Mouse (Mus musculus): ENCODE data around the gene Sec62. TPM values are rescaled to one million over a fixed set of nuclear protein-coding genes. Genes with fewer than 3 reads are reported as not detected.

Sec62 gene
- polyA plus RNA-seq (2012; rRNA removed; ENCODE audit: low replicate concordance) = 20.2 and 20.5 TPM in 2 replicates

DNA sequence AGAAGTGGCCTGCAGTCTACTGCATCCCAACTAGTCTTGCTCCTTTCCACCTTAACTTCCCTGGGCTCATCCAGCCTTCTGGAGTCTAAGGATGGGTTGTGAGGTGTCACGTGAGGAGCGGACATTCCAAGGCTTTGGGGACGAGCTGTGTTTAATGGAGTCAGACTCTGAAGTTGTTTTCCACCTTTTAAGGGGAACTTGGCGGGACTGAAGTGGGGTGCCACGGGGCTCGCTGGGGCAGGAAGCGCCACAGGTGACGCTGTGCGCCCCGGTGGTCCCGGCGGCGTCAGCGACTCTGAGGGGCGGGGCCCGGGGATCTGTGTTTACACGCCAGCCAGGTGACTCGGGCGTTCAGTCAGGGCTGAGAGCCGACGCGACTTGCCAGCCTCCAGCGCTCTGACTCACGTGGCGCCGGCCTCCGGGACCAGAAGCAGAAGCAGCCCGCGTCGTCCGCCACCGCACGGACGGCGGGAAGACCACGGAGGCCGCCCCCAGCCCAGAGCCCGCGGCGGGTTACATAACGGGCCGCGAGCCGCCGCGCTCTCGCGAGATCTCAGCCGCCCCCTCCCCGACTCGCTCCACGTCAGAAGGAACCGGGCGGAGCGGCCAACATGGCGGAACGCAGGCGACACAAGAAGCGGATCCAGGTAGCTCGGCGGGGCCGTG lies at the start of gene Sec62:
TSS of gene Sec62 (plus strand) at position 139 of the 666 bp plus-strand sequence.

DNA sequence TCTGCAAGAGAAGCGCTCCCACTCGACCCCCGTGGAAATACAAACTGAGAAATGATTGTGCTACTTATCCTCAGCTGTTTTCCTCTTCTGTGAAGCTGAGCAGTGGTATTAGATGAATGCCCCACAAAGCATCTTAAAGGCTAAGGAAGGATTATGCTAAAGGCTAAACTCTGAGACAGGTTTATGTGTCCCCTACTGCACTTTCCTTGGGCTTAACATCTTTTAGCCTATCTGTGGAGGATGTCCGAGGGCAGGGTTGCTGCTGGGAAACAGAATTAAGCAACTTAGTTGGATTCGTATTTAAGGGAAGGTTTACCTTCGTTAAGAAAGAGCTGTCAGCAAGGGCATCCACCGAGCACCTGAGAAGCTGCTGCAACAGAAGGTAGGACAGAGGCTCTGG lies 46.7 kb upstream of the Sec62 start, which contains the start of gene Samd7:
TSS of gene Samd7 (plus strand) at position 288 of the 400 bp plus-strand sequence.

DNA sequence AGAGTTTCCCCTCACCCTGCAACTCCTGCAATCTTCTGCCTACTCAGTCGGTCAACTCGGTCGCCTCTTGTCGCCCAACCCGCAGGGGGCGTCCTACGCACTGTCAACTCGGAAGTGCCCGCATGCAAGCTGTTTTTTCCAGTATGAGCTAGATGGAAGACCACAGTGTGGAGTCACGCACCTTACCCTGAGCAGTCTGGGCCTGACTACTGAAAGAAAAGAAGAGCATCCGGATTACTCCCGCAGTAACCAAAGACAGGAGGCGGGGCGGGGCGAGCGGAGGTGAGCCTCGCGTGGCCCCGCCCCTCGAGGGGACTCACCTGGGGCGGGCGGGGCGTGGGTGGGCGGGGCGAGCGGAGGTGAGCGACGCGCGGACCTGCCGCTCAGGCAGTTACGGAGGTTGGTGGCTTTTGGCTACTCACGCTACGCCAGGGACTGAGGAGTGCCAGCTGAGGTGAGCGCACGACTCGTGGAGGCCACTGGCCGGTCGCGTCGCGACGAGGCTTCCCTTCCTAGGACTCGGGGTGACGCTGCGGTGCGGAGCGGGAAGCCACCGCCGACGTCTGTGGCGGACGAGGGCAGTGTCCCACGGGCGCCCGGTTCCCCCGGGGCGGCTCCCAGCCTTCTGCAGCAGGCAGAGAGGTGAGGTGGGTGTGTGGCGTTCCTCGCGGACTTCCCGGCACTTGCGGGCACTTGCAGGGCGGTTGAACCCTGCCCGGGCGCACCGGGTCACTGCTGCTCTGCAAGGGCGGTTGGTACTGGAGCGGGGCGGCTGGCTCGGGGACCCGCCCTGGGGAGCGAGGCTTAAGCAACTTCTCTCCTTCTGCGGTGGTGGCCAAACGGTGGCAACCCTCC lies 63.2 kb downstream of the Sec62 start, which contains the start of gene Gpr160:
TSS of gene Gpr160 (plus strand) at position 347 of the 855 bp plus-strand sequence.

Other genes starting within 250 kb of the Sec62 start
- gene Mecom, start 244.9 kb upstream of the Sec62 start, polyA plus RNA-seq (2012; rRNA removed; ENCODE audit: low replicate concordance) = 9.3 and 28.9 TPM in 2 replicates
- gene Actrt3, start 192.9 kb upstream of the Sec62 start, polyA plus RNA-seq (2012; rRNA removed; ENCODE audit: low replicate concordance) = not detected in 2 replicates
- gene Mynn, start 190.8 kb upstream of the Sec62 start, polyA plus RNA-seq (2012; rRNA removed; ENCODE audit: low replicate concordance) = 5.6 and 13.6 TPM in 2 replicates
- gene Lrriq4, start 148.4 kb upstream of the Sec62 start, polyA plus RNA-seq (2012; rRNA removed; ENCODE audit: low replicate concordance) = not detected in 2 replicates
- gene Lrrc34, start 145.0 kb upstream of the Sec62 start, polyA plus RNA-seq (2012; rRNA removed; ENCODE audit: low replicate concordance) = 0.14 TPM in 1 of 2 replicates, not detected in the other
- gene Lrrc31, start 93.0 kb upstream of the Sec62 start, polyA plus RNA-seq (2012; rRNA removed; ENCODE audit: low replicate concordance) = 14.7 TPM in 1 of 2 replicates, not detected in the other
- not detected in 2 replicates for gene Samd7, start 46.6 kb upstream of the Sec62 start, polyA plus RNA-seq (2012; rRNA removed; ENCODE audit: low replicate concordance)
- gene Gpr160, start 63.1 kb downstream of the Sec62 start, polyA plus RNA-seq (2012; rRNA removed; ENCODE audit: low replicate concordance) = 12.2 and 36.8 TPM in 2 replicates
- gene Phc3, start 176.5 kb downstream of the Sec62 start, polyA plus RNA-seq (2012; rRNA removed; ENCODE audit: low replicate concordance) = 17.6 and 34.5 TPM in 2 replicates
- gene Prkci, start 202.9 kb downstream of the Sec62 start, polyA plus RNA-seq (2012; rRNA removed; ENCODE audit: low replicate concordance) = 28.2 and 34.3 TPM in 2 replicates